Mouse (Mus musculus): ENCODE measurements around the gene Mapk11. TPM values are rescaled to one million over a fixed set of nuclear protein-coding genes. Genes with fewer than 3 reads are reported as not detected.

Mapk11 gene
- polyA plus RNA-seq, 1 experiment, result 7.3 TPM

DNA sequence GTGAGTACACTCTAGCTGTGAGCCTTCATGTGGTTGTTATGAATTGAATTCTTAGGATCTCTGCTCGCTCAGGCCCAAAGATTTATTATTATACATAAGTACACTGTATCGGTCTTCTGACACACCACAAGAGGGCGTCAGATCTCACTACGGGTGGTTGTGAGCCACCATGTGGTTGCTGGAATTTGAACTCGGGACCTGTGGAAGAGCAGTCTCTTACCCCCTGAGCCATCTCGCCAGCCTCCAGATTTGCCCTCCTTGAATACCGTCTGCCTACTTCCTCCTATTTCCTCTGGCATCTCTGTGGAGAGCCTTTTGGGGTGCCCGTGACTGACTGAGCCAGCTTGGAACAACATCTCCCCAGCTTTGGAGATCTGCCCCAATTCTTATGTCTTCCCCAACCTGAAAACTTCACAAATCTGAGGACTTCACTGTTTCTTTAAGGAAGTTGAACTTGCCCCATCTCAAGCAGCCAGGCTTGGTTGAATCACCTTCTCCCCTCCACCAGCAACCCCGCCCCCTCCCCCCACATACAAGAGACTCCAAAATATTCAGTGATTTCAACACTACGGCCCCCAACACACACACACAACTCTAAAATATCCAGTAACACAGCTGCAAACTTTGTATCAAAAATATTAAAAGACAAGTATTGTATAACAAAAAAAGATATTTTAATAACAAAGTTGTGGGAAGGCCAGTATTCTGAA is 32.3 kb upstream of the Mapk11 start:
- peak overlapping the region; percentile 92 for H3K27ac ChIP-seq (ENCODE audit: insufficient read depth, low read length)
- peaks cover 10% of the 10 kb centered on the region for H3K4me1 ChIP-seq (ENCODE audit: control insufficient read depth, insufficient read depth, low read length)
- TF ChIP-seq POLR2A (IDR thresholded peaks at IDR 0.05; ENCODE audit: low read depth, low read length) (no peak), CTCF (IDR thresholded peaks at IDR 0.05; ENCODE audit: borderline replicate concordance, insufficient read depth, low read length) (no peak)
- H3K4me3 ChIP-seq (ENCODE audit: insufficient read depth, low read length), result no peak overlapping the region

DNA sequence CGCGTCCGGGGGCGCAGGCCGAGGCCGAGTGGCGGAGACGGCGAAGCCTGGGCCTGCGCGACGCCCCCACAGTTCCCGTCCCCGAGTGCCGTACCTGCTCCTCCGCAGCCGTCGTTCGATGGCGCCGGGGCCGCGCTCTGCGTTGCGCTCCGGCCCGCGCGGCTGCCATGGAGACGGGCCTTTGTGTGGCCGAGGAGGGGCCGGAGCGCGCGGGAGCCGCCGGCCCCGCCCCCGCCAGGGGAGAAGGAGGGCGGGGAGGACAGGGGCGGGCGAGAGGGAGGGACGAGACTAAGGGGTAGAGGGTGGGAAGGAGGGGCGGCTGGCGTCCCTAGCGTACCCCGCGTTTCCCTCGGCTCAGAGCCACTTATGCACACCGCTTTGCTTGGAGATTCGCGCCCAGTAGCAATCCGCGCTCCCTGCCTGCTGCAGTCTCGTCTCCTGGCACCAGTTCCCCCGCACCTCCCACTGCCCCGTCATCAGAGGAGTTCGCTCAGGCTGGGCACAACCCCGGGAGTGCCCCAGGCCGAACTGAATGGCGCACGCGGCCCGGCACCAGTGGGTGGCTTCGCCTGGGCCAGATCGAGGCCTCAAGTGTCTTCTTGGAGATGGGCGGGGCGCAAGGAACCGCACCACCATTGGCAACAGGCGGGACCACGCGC is 31.3 kb upstream of the Mapk11 start, which contains the start of gene Plxnb2:
Gene Plxnb2, minus strand, starts transcription at position 218 of the 659 bp plus-strand sequence.
- peaks cover 10% of the 10 kb centered on the region for H3K4me1 ChIP-seq (ENCODE audit: control insufficient read depth, insufficient read depth, low read length)
- H3K4me3 ChIP-seq (ENCODE audit: insufficient read depth, low read length), result peak within 1 kb of the TSS; percentile 89
- H3K27ac ChIP-seq (ENCODE audit: insufficient read depth, low read length), result peak within 1 kb of the TSS; percentile 92
- TF ChIP-seq POLR2A (IDR thresholded peaks at IDR 0.05; ENCODE audit: low read depth, low read length), result peak; percentile 80
- TF ChIP-seq CTCF (IDR thresholded peaks at IDR 0.05; ENCODE audit: borderline replicate concordance, insufficient read depth, low read length), result no peak

DNA sequence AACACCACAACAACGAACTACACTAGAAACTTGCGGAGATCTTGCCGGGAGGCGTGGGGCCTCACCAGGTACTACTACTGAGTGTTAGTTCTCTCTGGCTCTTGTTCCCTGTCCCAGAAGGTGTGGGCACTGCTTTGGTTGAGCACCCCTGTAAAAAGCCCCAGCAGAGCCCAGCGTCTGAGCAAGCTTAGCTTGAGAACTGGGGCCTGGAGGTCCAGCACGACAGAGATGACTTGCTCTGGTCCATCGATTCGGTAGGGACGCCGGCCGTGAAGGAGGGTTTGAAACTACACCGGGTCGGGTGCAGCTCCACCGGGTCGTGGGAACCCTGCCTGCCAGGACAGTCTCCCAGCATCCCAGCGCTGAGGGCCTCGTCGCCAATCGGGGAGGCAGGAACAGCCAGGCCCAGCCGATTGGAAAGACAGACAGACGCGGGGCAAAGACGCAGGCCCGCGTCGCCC is 30.7 kb upstream of the Mapk11 start:
- TF ChIP-seq POLR2A (IDR thresholded peaks at IDR 0.05; ENCODE audit: low read depth, low read length), result 0 out of 2 replicates have a peak, but pooled peaks have one; percentile 9
- TF ChIP-seq CTCF (IDR thresholded peaks at IDR 0.05; ENCODE audit: borderline replicate concordance, insufficient read depth, low read length), result no peak
- Histone ChIP-seq H3K27ac (ENCODE audit: insufficient read depth, low read length) (peak overlapping the region; percentile 90), H3K4me1 (ENCODE audit: control insufficient read depth, insufficient read depth, low read length) (peaks cover 10% of the 10 kb centered on the region), H3K4me3 (ENCODE audit: insufficient read depth, low read length) (peak overlapping the region; percentile 89)

DNA sequence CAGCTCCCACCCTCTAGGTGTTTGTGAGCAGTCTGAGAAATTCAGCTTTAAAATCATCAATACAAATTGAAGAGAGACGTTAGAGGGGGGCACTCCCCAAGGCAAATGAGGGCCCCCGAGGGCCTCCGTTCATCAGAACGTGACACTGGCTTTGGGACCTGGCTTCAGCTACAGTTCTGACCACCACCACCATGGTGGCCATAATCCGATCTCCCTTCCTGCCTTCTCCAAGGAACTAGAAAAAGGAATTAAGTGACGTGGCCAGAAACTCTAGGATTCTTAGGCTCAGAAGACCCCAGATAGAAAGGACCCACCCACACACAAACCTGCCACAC is 30.2 kb upstream of the Mapk11 start:
- no peak for TF ChIP-seq POLR2A (IDR thresholded peaks at IDR 0.05; ENCODE audit: low read depth, low read length)
- no peak for TF ChIP-seq CTCF (IDR thresholded peaks at IDR 0.05; ENCODE audit: borderline replicate concordance, insufficient read depth, low read length)
- Histone ChIP-seq H3K4me3 (ENCODE audit: insufficient read depth, low read length) (peak overlapping the region; percentile 89), H3K27ac (ENCODE audit: insufficient read depth, low read length) (peak overlapping the region; percentile 90), H3K4me1 (ENCODE audit: control insufficient read depth, insufficient read depth, low read length) (peaks cover 10% of the 10 kb centered on the region)

DNA sequence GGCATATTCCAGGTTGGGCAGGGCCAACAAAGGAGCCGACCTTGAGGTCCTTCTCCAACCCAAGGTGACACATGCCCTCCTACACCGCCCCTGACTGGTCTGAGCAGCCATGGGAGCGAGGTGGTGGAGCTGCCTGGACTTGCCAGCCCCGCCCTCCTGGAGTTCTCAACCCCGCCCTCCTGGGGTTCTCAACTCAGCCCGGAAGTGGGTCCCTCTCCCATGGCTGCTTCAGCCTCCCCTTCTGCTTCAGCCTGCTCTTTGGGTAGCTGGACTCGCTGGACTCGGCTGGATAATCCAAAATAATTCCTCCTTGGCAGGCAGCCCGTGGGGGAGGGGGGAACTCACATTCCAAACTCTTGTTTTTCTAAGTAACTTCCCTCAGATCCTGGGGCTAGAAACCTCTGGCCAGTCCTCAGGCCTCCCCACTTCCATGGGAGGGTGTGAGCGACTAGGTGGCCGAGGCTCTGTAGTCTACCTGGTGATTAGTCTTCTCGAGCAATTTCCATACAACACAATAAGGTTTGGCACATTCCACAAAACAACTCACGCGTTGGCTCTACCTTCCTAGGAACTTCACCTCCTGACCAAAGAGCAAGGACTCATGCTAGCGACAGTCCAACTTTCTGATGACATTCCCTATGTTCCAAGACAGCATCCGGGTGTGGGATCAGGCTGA is 29.7 kb upstream of the Mapk11 start:
- peak; percentile 73 for TF ChIP-seq POLR2A (IDR thresholded peaks at IDR 0.05; ENCODE audit: low read depth, low read length)
- no peak for TF ChIP-seq CTCF (IDR thresholded peaks at IDR 0.05; ENCODE audit: borderline replicate concordance, insufficient read depth, low read length)
- Histone ChIP-seq H3K4me1 (ENCODE audit: control insufficient read depth, insufficient read depth, low read length) (peaks cover 10% of the 10 kb centered on the region), H3K27ac (ENCODE audit: insufficient read depth, low read length) (peak overlapping the region; percentile 90), H3K4me3 (ENCODE audit: insufficient read depth, low read length) (peak overlapping the region; percentile 89)

DNA sequence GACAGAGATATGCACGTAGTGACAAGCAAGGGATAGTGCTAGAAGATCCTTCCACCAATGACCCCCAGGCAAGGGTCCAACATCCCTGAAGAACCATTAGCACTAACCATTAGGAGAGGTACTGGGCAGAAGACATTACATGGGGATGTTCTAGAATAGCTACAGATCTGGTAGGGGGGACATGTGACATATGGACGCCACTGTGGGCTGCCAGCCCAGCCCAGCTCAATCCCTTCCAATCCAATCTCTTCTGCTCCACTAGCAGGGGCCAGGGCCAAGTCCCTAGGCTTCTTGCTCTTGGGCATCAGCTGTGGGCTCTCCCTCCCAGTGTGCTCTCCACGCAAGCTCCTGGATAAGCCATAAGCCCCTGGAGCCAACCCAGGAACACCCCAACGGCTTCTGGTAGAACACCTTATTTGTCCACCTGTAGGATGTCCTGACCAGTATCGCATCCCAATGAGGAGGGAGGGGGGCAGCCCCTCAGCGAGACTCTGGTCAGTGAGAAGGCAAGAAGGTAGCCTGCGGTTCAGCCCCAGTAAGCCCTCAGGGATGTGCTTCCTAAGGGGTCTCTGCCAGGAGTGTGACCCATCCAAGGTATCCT is 28.9 kb upstream of the Mapk11 start:
- H3K4me3 ChIP-seq (ENCODE audit: insufficient read depth, low read length), result peak overlapping the region; percentile 33
- peak overlapping the region; percentile 90 for H3K27ac ChIP-seq (ENCODE audit: insufficient read depth, low read length)
- TF ChIP-seq POLR2A (IDR thresholded peaks at IDR 0.05; ENCODE audit: low read depth, low read length) (no peak), CTCF (IDR thresholded peaks at IDR 0.05; ENCODE audit: borderline replicate concordance, insufficient read depth, low read length) (no peak)
- H3K4me1 ChIP-seq (ENCODE audit: control insufficient read depth, insufficient read depth, low read length), result peaks cover 10% of the 10 kb centered on the region

DNA sequence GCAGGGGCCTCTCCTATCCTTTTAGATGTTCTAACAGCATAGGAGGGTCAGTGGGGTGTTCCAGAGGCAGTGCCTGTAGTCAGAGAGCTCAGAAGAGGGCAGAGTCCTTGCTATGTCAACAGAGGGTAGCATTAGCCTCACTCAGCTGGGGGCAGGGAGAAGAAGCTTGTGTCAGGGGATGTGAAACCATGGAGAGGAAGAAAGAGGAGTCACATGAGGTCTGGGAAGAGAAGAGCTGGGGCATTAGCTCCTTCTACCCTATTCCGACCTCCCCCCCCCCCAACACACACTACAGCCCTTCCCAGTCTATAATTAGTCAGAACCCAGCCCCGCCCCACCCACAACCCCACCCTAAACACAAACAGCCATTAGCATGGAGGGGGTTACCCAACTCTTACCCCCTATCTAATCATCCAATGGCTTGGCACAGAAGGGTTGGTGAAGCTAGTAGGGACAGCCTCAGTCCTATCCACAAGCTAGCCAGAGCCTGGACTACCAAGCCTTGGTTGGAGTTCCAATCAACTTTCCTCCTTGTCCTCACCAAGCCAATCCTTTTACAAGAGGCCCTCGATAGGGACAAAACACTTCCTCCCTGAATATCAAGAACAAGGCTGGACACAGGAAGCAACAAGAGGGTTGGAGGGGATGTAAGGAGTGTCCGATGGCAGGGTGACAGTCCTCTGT is 28.3 kb upstream of the Mapk11 start:
- H3K4me3 ChIP-seq (ENCODE audit: insufficient read depth, low read length), result no peak overlapping the region
- TF ChIP-seq POLR2A (IDR thresholded peaks at IDR 0.05; ENCODE audit: low read depth, low read length) (no peak), CTCF (IDR thresholded peaks at IDR 0.05; ENCODE audit: borderline replicate concordance, insufficient read depth, low read length) (no peak)
- peaks cover 10% of the 10 kb centered on the region for H3K4me1 ChIP-seq (ENCODE audit: control insufficient read depth, insufficient read depth, low read length)
- peak overlapping the region; percentile 90 for H3K27ac ChIP-seq (ENCODE audit: insufficient read depth, low read length)

DNA sequence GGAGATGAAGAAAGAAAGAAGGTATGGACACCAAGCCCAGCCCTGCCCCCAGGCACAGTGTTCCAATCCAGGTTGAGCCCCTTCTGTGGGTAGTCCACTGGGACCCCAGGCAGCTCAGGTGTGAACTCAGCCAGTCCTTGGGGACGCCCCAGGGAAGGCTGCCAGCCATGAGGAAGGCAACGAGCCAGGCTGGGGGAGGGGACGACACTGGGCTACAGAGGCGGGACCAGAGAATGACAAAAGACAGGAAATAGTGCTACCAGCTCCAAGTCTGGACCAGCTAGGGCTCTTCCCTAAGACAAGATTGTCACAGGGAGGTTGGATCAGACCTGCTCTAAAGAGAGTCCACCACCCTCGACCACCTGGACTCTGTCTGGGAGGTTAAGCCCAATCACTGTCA is 27.7 kb upstream of the Mapk11 start:
- no peak for TF ChIP-seq POLR2A (IDR thresholded peaks at IDR 0.05; ENCODE audit: low read depth, low read length)
- H3K27ac ChIP-seq (ENCODE audit: insufficient read depth, low read length), result peak overlapping the region; percentile 21; the same call in 1 of the 2 replicates
- H3K4me1 ChIP-seq (ENCODE audit: control insufficient read depth, insufficient read depth, low read length), result peaks cover 10% of the 10 kb centered on the region
- H3K4me3 ChIP-seq (ENCODE audit: insufficient read depth, low read length), result no peak overlapping the region
